Mouse (Mus musculus) testis, adult 2 months (tissue): ENCODE measurements around the gene Heca. TPM values are rescaled to one million over a fixed set of nuclear protein-coding genes. Genes with fewer than 3 reads are reported as not detected.
"Not testable (repeated sequence)": the region's sequence is repeated elsewhere in the genome, so short reads cannot be mapped to it uniquely, and the experiment has no call there.

Experiments used
- H3K27ac ChIP-seq: fragments of 200-500 bp; 2 replicates; pipeline ENCODE4 v1.5.1; 2012; ENCODE audit warnings: low read depth, low read length; ENCODE audit not compliant: control insufficient read depth, insufficient read depth
- H3K27me3 ChIP-seq: fragments of 200-500 bp; 2 replicates; pipeline ENCODE4 v1.6.1; 2012; ENCODE audit warnings: mild to moderate bottlenecking, low read length, moderate library complexity; ENCODE audit not compliant: control insufficient read depth, insufficient read depth
- H3K36me3 ChIP-seq: fragments of 200-500 bp; 2 replicates; pipeline ENCODE4 v1.6.1; 2012; ENCODE audit warnings: mild to moderate bottlenecking, low read length; ENCODE audit not compliant: control insufficient read depth, insufficient read depth
- H3K4me1 ChIP-seq: fragments of 200-500 bp; 2 replicates; pipeline ENCODE4 v1.6.1; 2012; ENCODE audit warnings: low read length; ENCODE audit not compliant: control insufficient read depth, insufficient read depth
- H3K4me3 ChIP-seq: fragments of 200-500 bp; 2 replicates; pipeline ENCODE4 v1.5.1; 2012; ENCODE audit warnings: low read depth, mild to moderate bottlenecking, low read length, moderate library complexity, mixed read lengths; ENCODE audit not compliant: control insufficient read depth
- CTCF ChIP-seq: fragments of 200-500 bp; IDR thresholded peaks from 2 replicates; pipeline ENCODE4 v1.5.1; 2012; ENCODE audit warnings: low read depth, mild to moderate bottlenecking, inconsistent platforms, low read length, moderate library complexity; ENCODE audit not compliant: control insufficient read depth, insufficient read depth, insufficient replicate concordance
- POLR2A ChIP-seq: fragments of 200-500 bp; IDR thresholded peaks from 2 replicates; pipeline ENCODE4 v1.6.1; 2012; ENCODE audit warnings: low read depth, mild to moderate bottlenecking, inconsistent platforms, low read length, moderate library complexity; ENCODE audit not compliant: control insufficient read depth
- polyA plus RNA-seq: library from polyadenylated mRNA; depleted of rRNA; stranded (reverse); fragments of >200 nt; gene quantifications from 2 replicates; pipeline ENCODE4 v1.2.3, GENCODE M21; 2012

Heca gene
- polyA plus RNA-seq, 1 experiment, result 9.7 TPM

DNA sequence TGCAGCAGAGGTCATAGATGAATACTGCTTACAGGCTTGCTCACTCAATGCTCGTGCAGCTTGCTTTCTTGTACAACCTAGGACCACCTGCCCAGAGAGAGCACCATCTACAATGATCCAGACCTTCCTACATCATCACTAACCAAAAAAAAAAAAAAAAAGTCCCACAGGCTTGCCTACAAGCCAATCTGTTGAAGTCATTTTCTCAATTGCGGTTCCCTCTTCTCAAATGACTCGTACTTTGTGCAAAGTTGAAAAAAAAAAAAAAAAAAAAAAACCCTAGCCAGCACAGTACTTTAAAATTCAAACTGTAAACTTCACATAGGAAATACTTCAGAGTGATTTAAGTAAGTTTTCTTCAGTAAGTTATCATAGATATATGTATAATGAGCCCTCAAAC, 23.7 kb downstream of the Heca start:
- no peaks in the 10 kb centered on the region for H3K36me3 ChIP-seq
- H3K27ac ChIP-seq, result no peak overlapping the region
- TF ChIP-seq POLR2A, result no peak
- TF ChIP-seq CTCF, result no peak
- H3K27me3 ChIP-seq, result no peaks in the 10 kb centered on the region
- H3K4me1 ChIP-seq, result no peaks in the 10 kb centered on the region
- no peak overlapping the region for H3K4me3 ChIP-seq

DNA sequence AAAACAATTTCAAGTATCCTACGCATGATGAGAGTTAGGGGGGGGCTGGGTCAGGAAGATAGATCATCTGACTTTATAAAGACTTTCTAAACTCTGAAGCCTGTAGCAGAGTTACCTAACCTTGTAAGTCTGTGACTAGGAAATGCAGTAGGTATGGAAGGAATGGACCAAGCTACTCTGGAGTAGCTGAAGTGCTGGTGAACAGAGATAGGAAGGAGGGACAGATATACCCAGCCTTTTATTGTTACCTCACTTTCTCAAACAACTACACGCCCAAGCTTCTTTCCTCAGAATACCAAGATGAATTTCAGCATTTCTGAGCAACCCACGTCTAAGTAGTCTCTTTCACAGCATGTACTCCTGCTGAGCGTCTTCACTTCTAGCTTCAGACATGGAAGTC, 26.5 kb downstream of the Heca start:
- Histone ChIP-seq H3K4me1 (no peaks in the 10 kb centered on the region), H3K27ac (no peak overlapping the region), H3K27me3 (no peaks in the 10 kb centered on the region), H3K4me3 (no peak overlapping the region), H3K36me3 (no peaks in the 10 kb centered on the region)
- TF ChIP-seq CTCF, result no peak
- TF ChIP-seq POLR2A, result no peak

GRCm38 (mm10) chr10:17919971-17920370, 27.9 kb downstream of the Heca start:
- H3K27me3 ChIP-seq, result no peaks in the 10 kb centered on the region
- peaks cover under 1% of the 10 kb centered on the region for H3K36me3 ChIP-seq
- no peak for TF ChIP-seq CTCF
- H3K4me3 ChIP-seq, result no peak overlapping the region
- H3K27ac ChIP-seq, result no peak overlapping the region
- no peaks in the 10 kb centered on the region for H3K4me1 ChIP-seq

DNA sequence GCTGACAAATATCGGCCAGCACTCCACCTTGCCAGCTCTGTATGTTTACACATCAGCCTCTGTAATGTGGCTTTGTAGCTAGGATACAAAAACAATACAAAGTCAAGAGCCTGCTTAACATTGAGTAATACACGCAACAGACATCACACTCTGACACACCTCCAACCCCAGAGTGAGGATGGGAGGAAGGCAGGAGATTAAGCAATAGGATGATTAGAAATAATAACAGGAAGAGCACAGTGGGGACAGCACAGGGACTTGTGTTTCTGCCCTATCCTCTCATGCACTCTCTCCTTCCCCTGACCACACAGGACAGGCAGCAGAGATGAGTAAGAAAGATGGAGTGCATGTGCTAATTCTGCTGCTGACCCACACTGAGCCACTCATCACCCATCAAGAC, 28.8 kb downstream of the Heca start:
- TF ChIP-seq POLR2A, result no peak
- no peak for TF ChIP-seq CTCF
- H3K4me3 ChIP-seq, result no peak overlapping the region
- H3K36me3 ChIP-seq, result peaks cover 1% of the 10 kb centered on the region
- no peaks in the 10 kb centered on the region for H3K4me1 ChIP-seq
- no peak overlapping the region for H3K27ac ChIP-seq
- H3K27me3 ChIP-seq, result no peaks in the 10 kb centered on the region

DNA sequence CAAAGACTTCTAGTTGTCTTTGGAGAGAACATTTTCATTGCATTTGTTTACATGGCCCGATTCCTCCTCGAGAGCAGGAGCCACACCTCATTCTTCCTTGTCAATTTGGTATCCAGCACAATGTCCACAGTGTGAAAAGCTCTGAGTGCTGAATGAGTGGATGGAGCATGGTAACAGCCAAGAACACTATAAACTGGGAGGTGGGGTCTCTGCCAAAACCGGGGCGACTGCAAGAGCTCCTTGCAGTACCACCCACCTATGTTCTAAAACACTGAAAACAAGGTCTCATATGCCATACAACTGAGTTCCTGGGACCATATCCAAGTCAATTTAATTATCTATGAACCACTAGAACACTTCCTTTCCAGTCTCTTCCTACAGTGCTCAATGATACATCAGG, 39.1 kb downstream of the Heca start:
- TF ChIP-seq POLR2A, result no peak
- TF ChIP-seq CTCF, result no peak
- H3K27me3 ChIP-seq, result no peaks in the 10 kb centered on the region

GRCm38 (mm10) chr10:17906405-17906804, 41.5 kb downstream of the Heca start:
- H3K36me3 ChIP-seq, H3K4me3 ChIP-seq, H3K27me3 ChIP-seq, H3K4me1 ChIP-seq, H3K27ac ChIP-seq: not testable (repeated sequence)

More for the DNA sequence above, 39.1 kb downstream of the Heca start:
- Histone ChIP-seq H3K27ac (no peak overlapping the region), H3K4me3 (no peak overlapping the region), H3K4me1 (no peaks in the 10 kb centered on the region), H3K36me3 (peaks cover 2% of the 10 kb centered on the region; the same call in 1 of the 2 replicates)

GRCm38 (mm10) chr10:17903449-17903848, 44.4 kb downstream of the Heca start:
- H3K4me1 ChIP-seq, result no peaks in the 10 kb centered on the region
- no peak for TF ChIP-seq CTCF
- TF ChIP-seq POLR2A, result no peak
- peaks cover 2% of the 10 kb centered on the region; the same call in 1 of the 2 replicates for H3K36me3 ChIP-seq
- no peaks in the 10 kb centered on the region for H3K27me3 ChIP-seq
- no peak overlapping the region for H3K4me3 ChIP-seq
- H3K27ac ChIP-seq, result no peak overlapping the region

DNA sequence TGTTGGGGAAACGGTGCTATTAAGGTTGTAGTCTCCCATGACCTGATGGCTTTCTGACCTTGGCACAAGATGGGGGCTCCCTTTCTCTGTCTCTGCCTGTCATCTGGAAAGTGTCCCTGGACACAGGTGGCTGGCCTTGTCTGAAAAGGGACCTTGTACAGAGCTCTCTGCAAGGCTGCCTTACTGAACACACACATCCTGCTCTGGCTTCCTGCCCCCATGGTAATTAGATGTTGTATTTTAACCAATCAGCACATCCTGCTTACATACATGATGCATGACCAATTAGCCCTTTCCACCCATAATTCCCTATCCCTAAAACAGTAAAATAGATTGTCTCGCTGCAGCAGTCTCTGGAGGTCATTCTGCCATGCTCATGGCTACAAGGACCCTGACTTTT, 67.1 kb downstream of the Heca start:
- no peak for TF ChIP-seq CTCF
- no peak for TF ChIP-seq POLR2A
- no peaks in the 10 kb centered on the region for H3K36me3 ChIP-seq
- H3K27ac ChIP-seq, result no peak overlapping the region
- no peaks in the 10 kb centered on the region for H3K27me3 ChIP-seq
- H3K4me3 ChIP-seq, result no peak overlapping the region
- no peaks in the 10 kb centered on the region; the same call in 1 of the 2 replicates for H3K4me1 ChIP-seq

DNA sequence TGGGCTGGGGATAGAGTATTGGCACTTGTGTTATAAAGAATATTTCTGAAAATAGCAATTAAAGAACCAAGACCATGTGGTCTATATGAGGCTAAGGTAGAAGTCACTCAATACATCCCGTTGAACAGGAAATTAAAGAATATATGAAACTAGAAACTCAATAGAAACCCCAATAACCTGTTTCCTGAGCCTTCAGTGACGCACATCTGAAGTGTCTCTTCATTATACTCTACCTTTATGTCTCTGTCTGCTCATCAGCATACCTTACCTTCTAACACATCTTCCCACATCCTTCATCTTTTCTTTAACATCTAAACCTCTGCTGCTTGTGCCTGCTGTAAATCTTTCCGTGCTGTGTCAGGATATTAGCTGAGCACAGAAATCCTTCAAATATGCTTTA, 67.8 kb downstream of the Heca start:
- H3K27me3 ChIP-seq, result no peaks in the 10 kb centered on the region
- H3K4me1 ChIP-seq, result no peaks in the 10 kb centered on the region; the same call in 1 of the 2 replicates

More for the DNA sequence above, 67.8 kb downstream of the Heca start:
- H3K4me3 ChIP-seq, result no peak overlapping the region
- TF ChIP-seq CTCF (no peak), POLR2A (no peak)
- H3K27ac ChIP-seq, result no peak overlapping the region
- H3K36me3 ChIP-seq, result no peaks in the 10 kb centered on the region
